Mouse (Mus musculus) activated CD4-positive, CD25-positive, alpha-beta regulatory T cell, adult 4 months (primary cell): ENCODE data around the gene Tmem252. TPM values are rescaled to one million over a fixed set of nuclear protein-coding genes. Genes with fewer than 3 reads are reported as not detected.
"Not testable (repeated sequence)": the region's sequence is repeated elsewhere in the genome, so short reads cannot be mapped to it uniquely, and the experiment has no call there.

Source experiments
- ATAC-seq: one replicate; pipeline ENCODE4 v1.8.0; 2017
- polyA plus RNA-seq, 2 experiments: library from polyadenylated mRNA; unstranded; fragments of 100-300 nt; shearing (Covaris generic); gene quantifications; one replicate each; pipeline ENCODE4 v1.2.1; 2017

Gene Tmem252
- polyA plus RNA-seq, 2 experiments from 2014 or later: not detected

- ATAC-seq: no peak
Observed at GRCm38 (mm10) chr19:24683016-24683720, 9.4 kb downstream of the Tmem252 start.

- no peak for ATAC-seq
Observed at GRCm38 (mm10) chr19:24686411-24686810, 12.6 kb downstream of the Tmem252 start.

- ATAC-seq: no peak
Observed at GRCm38 (mm10) chr19:24688327-24688726, 14.5 kb downstream of the Tmem252 start.

- no peak for ATAC-seq
Observed at GRCm38 (mm10) chr19:24689531-24689930, 15.7 kb downstream of the Tmem252 start.

- ATAC-seq: no peak
Observed at GRCm38 (mm10) chr19:24692691-24693090, 18.9 kb downstream of the Tmem252 start.

GRCm38 (mm10) chr19:24697946-24698345, 24.1 kb downstream of the Tmem252 start:
- no peak for ATAC-seq

- ATAC-seq: no peak
Observed at GRCm38 (mm10) chr19:24698651-24699050, 24.8 kb downstream of the Tmem252 start.

- no peak for ATAC-seq
Observed at GRCm38 (mm10) chr19:24699196-24699595, 25.4 kb downstream of the Tmem252 start.

- no peak for ATAC-seq
Observed at GRCm38 (mm10) chr19:24699910-24700309, 26.1 kb downstream of the Tmem252 start.

- ATAC-seq: no peak
Observed at GRCm38 (mm10) chr19:24700664-24701063, 26.9 kb downstream of the Tmem252 start.

GRCm38 (mm10) chr19:24701716-24702115, 27.9 kb downstream of the Tmem252 start:
- no peak for ATAC-seq

- ATAC-seq: not testable (repeated sequence)
Observed at GRCm38 (mm10) chr19:24703168-24703567, 29.4 kb downstream of the Tmem252 start.

GRCm38 (mm10) chr19:24703680-24704079, 29.9 kb downstream of the Tmem252 start:
- ATAC-seq: no peak

- ATAC-seq: no peak
Observed at GRCm38 (mm10) chr19:24704326-24704725, 30.5 kb downstream of the Tmem252 start.

- no peak for ATAC-seq
Observed at GRCm38 (mm10) chr19:24705395-24705794, 31.6 kb downstream of the Tmem252 start.

GRCm38 (mm10) chr19:24707071-24707906, 33.5 kb downstream of the Tmem252 start:
- ATAC-seq: no peak

GRCm38 (mm10) chr19:24708032-24708431, 34.2 kb downstream of the Tmem252 start:
- no peak for ATAC-seq

GRCm38 (mm10) chr19:24716303-24717097, 42.7 kb downstream of the Tmem252 start:
- ATAC-seq: no peak

GRCm38 (mm10) chr19:24718021-24718420, 44.2 kb downstream of the Tmem252 start:
- no peak for ATAC-seq

GRCm38 (mm10) chr19:24719504-24719903, 45.7 kb downstream of the Tmem252 start:
- ATAC-seq: no peak

GRCm38 (mm10) chr19:24720448-24720847, 46.6 kb downstream of the Tmem252 start:
- ATAC-seq: no peak

- ATAC-seq: no peak
Observed at GRCm38 (mm10) chr19:24724362-24724761, 50.6 kb downstream of the Tmem252 start.

GRCm38 (mm10) chr19:24730661-24731060, 56.9 kb downstream of the Tmem252 start:
- no peak for ATAC-seq
